17 mouse cellular contexts compared by ENCODE assay signal in genomic region chr11:97380036-97380435, GRCm38 (mm10). TPM values are rescaled to one million over a fixed set of nuclear protein-coding genes. Genes with fewer than 3 reads are reported as not detected.
"Had no signal": no experiment of that assay in that cellular context is flagged by ENCODE, and none has a peak within 500 bp of the region (broad histone marks: within the 10 kb centered on the region; RNA-seq: fewer than 3 reads in every experiment).

No protein-coding gene starts in this region.

- H3K4me1 ChIP-seq: hindbrain, embryonic 13.5 days; intestine, embryonic 15.5 days; kidney, embryonic 15.5 days; limb, embryonic 10.5 days; limb, embryonic 13.5 days; liver, embryonic 15.5 days had no signal

- H3K27ac ChIP-seq: hindbrain, embryonic 13.5 days; intestine, embryonic 15.5 days; kidney, embryonic 15.5 days; limb, embryonic 10.5 days; limb, embryonic 13.5 days; liver, embryonic 15.5 days; stomach, postnatal 0 days had no signal

- DNase-seq: layer of hippocampus, adult 9-11 months; liver; lung, adult 2 months; lung, postnatal 14 days; lung, postnatal 4 days; midbrain, embryonic 14.5 days; thymus, adult 18-20 months; thymus, postnatal 36 days had no signal

- H3K27me3 ChIP-seq: hindbrain, embryonic 13.5 days; intestine, embryonic 15.5 days; kidney, embryonic 15.5 days; limb, embryonic 13.5 days; liver, embryonic 15.5 days had no signal

- H3K4me3 ChIP-seq: hindbrain, embryonic 13.5 days; intestine, embryonic 15.5 days; kidney, embryonic 15.5 days; limb, embryonic 10.5 days; limb, embryonic 13.5 days; liver, embryonic 15.5 days had no signal

RNA-seq across cellular contexts. Expression of gene Gpr179, which starts 28.2 kb away (rescaled TPM):
- total RNA-seq: megakaryocyte-erythroid progenitor cell, adult 5-6 weeks had no signal
- polyA plus RNA-seq: liver, embryonic 15.5 days; midbrain, embryonic 11.5 days had no signal
